Mouse (Mus musculus) embryo, embryonic 10 days (tissue): ENCODE measurements around the gene Rilpl1.

Experiments used
- DNase-seq: peaks from one replicate; pipeline ENCODE4 v3.0.0-alpha.2; 2015; ENCODE audit warnings: low spot score

Gene Rilpl1

GRCm38 (mm10) chr5:124452494-124453228, 78.5 kb downstream of the Rilpl1 start:
- DNase-seq = no peak

- DNase-seq = no peak
Observed at GRCm38 (mm10) chr5:124450641-124451340, 80.4 kb downstream of the Rilpl1 start.

- no peak for DNase-seq
Observed at GRCm38 (mm10) chr5:124450051-124450450, 81.1 kb downstream of the Rilpl1 start.

GRCm38 (mm10) chr5:124449494-124449893, 81.7 kb downstream of the Rilpl1 start:
- no peak for DNase-seq

- DNase-seq = peak; percentile 90
Observed at GRCm38 (mm10) chr5:124446301-124446881, 84.8 kb downstream of the Rilpl1 start.

GRCm38 (mm10) chr5:124445621-124446293, 85.4 kb downstream of the Rilpl1 start:
- no peak for DNase-seq

GRCm38 (mm10) chr5:124444661-124445561, 86.3 kb downstream of the Rilpl1 start:
- peak; percentile 72 for DNase-seq

- no peak for DNase-seq
Observed at GRCm38 (mm10) chr5:124444208-124444607, 87.0 kb downstream of the Rilpl1 start.
